Mouse (Mus musculus) frontal cortex, adult 2 months (tissue): Measurements from ENCODE around the gene Rfx4. TPM values are rescaled to one million over a fixed set of nuclear protein-coding genes. Genes with fewer than 3 reads are reported as not detected.
A peak's percentile ranks its signal among the peaks of the same experiment; 100 is the strongest.

ENCODE experiments used
- DNase-seq, 2 experiments: peaks; one replicate each; pipeline ENCODE4 v3.0.0; 2022; ENCODE audit warnings: low spot score in 1 of 2; ENCODE audit errors: extremely low spot score in 1 of 2
- polyA plus RNA-seq: library from polyadenylated mRNA; depleted of rRNA; stranded (reverse); fragments of >200 nt; gene quantifications from 2 replicates; pipeline ENCODE4 v1.2.3, GENCODE M21; 2012; rRNA removed

The Rfx4 gene
- polyA plus RNA-seq, 1 experiment: 13.0 TPM

GRCm38 (mm10) chr10:84945692-84946091 is 189.8 kb downstream of the Rfx4 start:
- no peak for DNase-seq

GRCm38 (mm10) chr10:84948970-84949683 is 193.3 kb downstream of the Rfx4 start:
- peak in 1 of 2 experiments; percentile 31 for DNase-seq

GRCm38 (mm10) chr10:84949684-84950010 is 193.8 kb downstream of the Rfx4 start:
- no peak for DNase-seq

GRCm38 (mm10) chr10:84950384-84950783 is 194.5 kb downstream of the Rfx4 start:
- peak in 1 of 2 experiments; percentile 43 for DNase-seq

- no peak for DNase-seq
Observed at GRCm38 (mm10) chr10:84954236-84954635, 198.4 kb downstream of the Rfx4 start.

Other genes starting within 250 kb of the Rfx4 start
- gene Ckap4, start 222.0 kb upstream of the Rfx4 start, polyA plus RNA-seq: 14.2 and 15.8 TPM in 2 replicates
- gene Tcp11l2, start 179.4 kb upstream of the Rfx4 start, polyA plus RNA-seq: 39.3 and 40.2 TPM in 2 replicates
- 8.1 and 8.3 TPM in 2 replicates for gene Polr3b, start 133.8 kb upstream of the Rfx4 start, polyA plus RNA-seq
- 39.6 and 41.1 TPM in 2 replicates for gene Ric8b, start 161.6 kb downstream of the Rfx4 start, polyA plus RNA-seq